Comparison of ENCODE assay signal across 12 mouse cellular contexts in genomic region chr15:82135372-82135771, GRCm38 (mm10). TPM values are rescaled to one million over a fixed set of nuclear protein-coding genes. Genes with fewer than 3 reads are reported as not detected.
DNase-seq lines count a peak whose midpoint lies in the region; ATAC-seq lines count a peak whose summit lies in the region.
"Had no signal": no experiment of that assay in that cellular context is flagged by ENCODE, and none has a peak within 500 bp of the region (broad histone marks: within the 10 kb centered on the region; RNA-seq: fewer than 3 reads in every experiment).

No protein-coding gene starts in this region.

- no peak overlapping the region for H3K9ac ChIP-seq in intestine, embryonic 16.5 days (ENCODE audit: low read depth, low read length)
- H3K9ac ChIP-seq in intestine, embryonic 15.5 days: no peak overlapping the region
- H3K9ac ChIP-seq: hindbrain, embryonic 15.5 days; liver, postnatal 0 days had no signal

- no peak overlapping the region for H3K27ac ChIP-seq in intestine, embryonic 16.5 days (ENCODE audit: low read length)
- no peak overlapping the region for H3K27ac ChIP-seq in intestine, embryonic 15.5 days
- H3K27ac ChIP-seq: hindbrain, embryonic 15.5 days; midbrain, embryonic 10.5 days had no signal

- H3K4me1 ChIP-seq in intestine, embryonic 16.5 days (ENCODE audit: control insufficient read depth, insufficient read depth, low read length): no peaks in the 10 kb centered on the region
- H3K4me1 ChIP-seq in intestine, embryonic 15.5 days (replicated peaks): no peaks in the 10 kb centered on the region
- H3K4me1 ChIP-seq: hindbrain, embryonic 15.5 days; midbrain, embryonic 10.5 days had no signal

- H3K4me2 ChIP-seq in intestine, embryonic 16.5 days (ENCODE audit: low read depth, low read length): no peak overlapping the region
- no peak overlapping the region for H3K4me2 ChIP-seq in intestine, embryonic 15.5 days (replicated peaks)
- H3K4me2 ChIP-seq: hindbrain, embryonic 15.5 days had no signal

- H3K4me3 ChIP-seq in intestine, embryonic 16.5 days (ENCODE audit: low read length): no peak overlapping the region
- no peak overlapping the region for H3K4me3 ChIP-seq in intestine, embryonic 15.5 days (replicated peaks)
- H3K4me3 ChIP-seq: hindbrain, embryonic 15.5 days; midbrain, embryonic 10.5 days had no signal

- ATAC-seq in intestine, embryonic 16.5 days: 0 out of 2 replicates have a peak, but pooled peaks have one; percentile 26
- ATAC-seq in intestine, embryonic 15.5 days: no peak
- ATAC-seq: liver, postnatal 0 days had no signal

- peak; percentile 22 for DNase-seq in adipocyte (ENCODE audit: low spot score)
- DNase-seq in frontal cortex, postnatal 36 days (ENCODE audit: low spot score in 2 of 2): peak; percentile 53 to 64
- DNase-seq in telencephalon, adult 2 months (ENCODE audit: low read depth, low spot score): peak; percentile 61
- DNase-seq in retina, postnatal 1 day: no peak
- DNase-seq in lung, postnatal 10 days: no peak
- DNase-seq: adrenal gland, postnatal 25 days; cerebellum, postnatal 36 days; liver, postnatal 0 days had no signal

- WGBS in intestine, embryonic 16.5 days: 82% methylated on average over 4 of the region's 4 CpGs
- 83% methylated on average over 4 of the region's 4 CpGs for WGBS in intestine, embryonic 15.5 days

- no peaks in the 10 kb centered on the region for H3K36me3 ChIP-seq in intestine, embryonic 16.5 days (ENCODE audit: control insufficient read depth, insufficient read depth, low read length)
- H3K36me3 ChIP-seq in intestine, embryonic 15.5 days: no peaks in the 10 kb centered on the region; the same call in 1 of the 2 replicates
- H3K36me3 ChIP-seq: hindbrain, embryonic 15.5 days had no signal

- no peaks in the 10 kb centered on the region for H3K9me3 ChIP-seq in intestine, embryonic 16.5 days (ENCODE audit: control insufficient read depth, low read length)
- H3K9me3 ChIP-seq in intestine, embryonic 15.5 days: no peaks in the 10 kb centered on the region
- H3K9me3 ChIP-seq: hindbrain, embryonic 15.5 days; midbrain, embryonic 10.5 days had no signal

- no peaks in the 10 kb centered on the region; the same call in 1 of the 2 replicates for H3K27me3 ChIP-seq in intestine, embryonic 16.5 days (replicated peaks; ENCODE audit: control insufficient read depth, insufficient read depth, low read length)
- H3K27me3 ChIP-seq in intestine, embryonic 15.5 days (replicated peaks): no peaks in the 10 kb centered on the region
- H3K27me3 ChIP-seq: hindbrain, embryonic 15.5 days had no signal

RNA-seq across cellular contexts. Expression of gene Ccdc134, which starts 7.7 kb away (rescaled TPM):
- 9.8 and 11.6 TPM in 2 replicates for polyA plus RNA-seq in intestine, embryonic 16.5 days (2015; fragmentation: Nextera tagmentation; extraction: Ambion mirVana)
- polyA plus RNA-seq in intestine, embryonic 15.5 days (2015; fragmentation: Nextera tagmentation; extraction: Ambion mirVana): 12.0 and 12.6 TPM in 2 replicates

RNA-seq across cellular contexts. Expression of gene Srebf2, which starts 11.6 kb away (rescaled TPM):
- polyA plus RNA-seq in intestine, embryonic 16.5 days (2015; fragmentation: Nextera tagmentation; extraction: Ambion mirVana): 138 and 141 TPM in 2 replicates
- 163 and 172 TPM in 2 replicates for polyA plus RNA-seq in intestine, embryonic 15.5 days (2015; fragmentation: Nextera tagmentation; extraction: Ambion mirVana)

Comparison
In these comparisons a context has a peak if more than half of its experiments do, and no peak if none do; other contexts are left out.
1. DNase-seq: peak in adipocyte (single experiment), frontal cortex, postnatal 36 days (2 of 2) and telencephalon, adult 2 months (single experiment); none in retina, postnatal 1 day (single experiment) and lung, postnatal 10 days (single experiment).